Mouse (Mus musculus) heart, embryonic 12.5 days (tissue): ENCODE data around the gene Ccdc153. TPM values are rescaled to one million over a fixed set of nuclear protein-coding genes. Genes with fewer than 3 reads are reported as not detected.

ENCODE experiments used
- ATAC-seq: fragments of 200-750 bp; cut with Nextera tagmentation; 2 replicates; pipeline ENCODE4 v1.8.0; 2017; ENCODE audit warnings: moderate TSS enrichment, moderate library complexity; ENCODE audit not compliant: insufficient number of reproducible peaks, low FRiP score
- H3K27ac ChIP-seq: fragments of 300-500 bp; sonication (generic); 2 replicates; pipeline ENCODE4 v1.5.1; 2016; ENCODE audit warnings: mild to moderate bottlenecking, moderate library complexity; ENCODE audit not compliant: poor library complexity, severe bottlenecking
- H3K27me3 ChIP-seq: fragments of 300-500 bp; sonication (generic); replicated peaks from 2 replicates; pipeline ENCODE4 v1.6.1; 2016; ENCODE audit warnings: mild to moderate bottlenecking, moderate library complexity
- H3K36me3 ChIP-seq: fragments of 300-500 bp; sonication (generic); 2 replicates; pipeline ENCODE4 v1.6.1; 2016; ENCODE audit warnings: mild to moderate bottlenecking, moderate library complexity
- H3K4me1 ChIP-seq: fragments of 300-500 bp; sonication (generic); replicated peaks from 2 replicates; pipeline ENCODE4 v1.6.1; 2016; ENCODE audit warnings: mild to moderate bottlenecking
- H3K4me2 ChIP-seq: fragments of 300-500 bp; sonication (generic); 2 replicates; pipeline ENCODE4 v1.6.1; 2016; ENCODE audit warnings: mild to moderate bottlenecking, moderate library complexity
- H3K4me3 ChIP-seq: fragments of 300-500 bp; sonication (generic); 2 replicates; pipeline ENCODE4 v1.5.1; 2016; ENCODE audit warnings: mild to moderate bottlenecking
- H3K9ac ChIP-seq: fragments of 300-500 bp; sonication (generic); 2 replicates; pipeline ENCODE4 v1.6.1; 2016; ENCODE audit warnings: mild to moderate bottlenecking, moderate library complexity
- H3K9me3 ChIP-seq: fragments of 300-500 bp; sonication (generic); replicated peaks from 2 replicates; pipeline ENCODE4 v1.6.1; 2016; ENCODE audit warnings: mild to moderate bottlenecking, moderate library complexity
- WGBS: fragments of 180-500 bp; shearing (Covaris S2); methylation state at CpG from one replicate; pipeline ENCODE4 v1.1.7; 2016; 5-methylcytosine and 5-hydroxymethylcytosine counted together
- polyA plus RNA-seq: library from polyadenylated mRNA; unstranded; fragments of >200 nt; fragmentation: Nextera tagmentation; extraction: Ambion mirVana; gene quantifications from 2 replicates; pipeline ENCODE4 v1.2.1, GENCODE M21; 2016

Ccdc153 gene
- not detected in 2 replicates for polyA plus RNA-seq

- H3K27me3 ChIP-seq: 0 out of 2 replicates have a peak, but pooled peaks cover 6% of the 10 kb centered on the region
- H3K4me3 ChIP-seq: no peak within 1 kb of the TSS
- no peaks in the 10 kb centered on the region for H3K4me1 ChIP-seq
- no peak within 1 kb of the TSS for H3K27ac ChIP-seq
- H3K4me2 ChIP-seq: no peak within 1 kb of the TSS
- H3K9me3 ChIP-seq: no peaks in the 10 kb centered on the region; the same call in 1 of the 2 replicates
- no peaks in the 10 kb centered on the region for H3K36me3 ChIP-seq
- WGBS: 51% methylated on average over 2 of the region's 2 CpGs
- ATAC-seq: no peak
- no peak within 1 kb of the TSS for H3K9ac ChIP-seq
Measured at GRCm38 (mm10) chr9:44240399-44240798, at the start of gene Ccdc153. TSS of gene Ccdc153 (plus strand) at chr9:44240676.

GRCm38 (mm10) chr9:44191166-44191565 lies 49.3 kb upstream of the Ccdc153 start:
- Histone ChIP-seq H3K4me3 (no peak overlapping the region), H3K27me3 (no peaks in the 10 kb centered on the region), H3K9me3 (no peaks in the 10 kb centered on the region), H3K36me3 (peaks cover 3% of the 10 kb centered on the region), H3K27ac (no peak overlapping the region), H3K4me2 (no peak overlapping the region), H3K9ac (no peak overlapping the region), H3K4me1 (peaks cover 29% of the 10 kb centered on the region)
- no peak for ATAC-seq
- WGBS: 84% methylated on average over 3 of the region's 3 CpGs

GRCm38 (mm10) chr9:44192312-44192711 lies 48.2 kb upstream of the Ccdc153 start:
- no peak overlapping the region for H3K9ac ChIP-seq
- H3K27me3 ChIP-seq: no peaks in the 10 kb centered on the region
- no peak overlapping the region for H3K4me3 ChIP-seq
- no peak for ATAC-seq
- peaks cover 29% of the 10 kb centered on the region for H3K4me1 ChIP-seq
- no peak overlapping the region for H3K27ac ChIP-seq
- WGBS: 72% methylated on average over 3 of the region's 3 CpGs
- no peaks in the 10 kb centered on the region for H3K9me3 ChIP-seq
- peaks cover 3% of the 10 kb centered on the region for H3K36me3 ChIP-seq
- no peak overlapping the region for H3K4me2 ChIP-seq

GRCm38 (mm10) chr9:44192794-44193193 lies 47.7 kb upstream of the Ccdc153 start:
- H3K9me3 ChIP-seq: no peaks in the 10 kb centered on the region
- no peak for ATAC-seq
- WGBS: 92% methylated on average over 5 of the region's 5 CpGs

GRCm38 (mm10) chr9:44194000-44194399 lies 46.5 kb upstream of the Ccdc153 start:
- no peaks in the 10 kb centered on the region for H3K27me3 ChIP-seq
- H3K4me1 ChIP-seq: peaks cover 18% of the 10 kb centered on the region
- H3K9ac ChIP-seq: no peak overlapping the region
- no peak for ATAC-seq
- peaks cover 17% of the 10 kb centered on the region for H3K36me3 ChIP-seq
- H3K4me3 ChIP-seq: no peak overlapping the region
- 0 out of 2 replicates have a peak overlapping the region, but pooled peaks have one; percentile 10 for H3K4me2 ChIP-seq
- 2% methylated on average over 1 of the region's 1 CpGs for whole genome bisulfite sequencing
- no peaks in the 10 kb centered on the region for H3K9me3 ChIP-seq
- peak overlapping the region; percentile 75 for H3K27ac ChIP-seq

More at GRCm38 (mm10) chr9:44192794-44193193, 47.7 kb upstream of the Ccdc153 start:
- no peaks in the 10 kb centered on the region for H3K27me3 ChIP-seq
- H3K4me2 ChIP-seq: no peak overlapping the region
- H3K27ac ChIP-seq: no peak overlapping the region
- peaks cover 8% of the 10 kb centered on the region for H3K36me3 ChIP-seq
- H3K9ac ChIP-seq: no peak overlapping the region
- no peak overlapping the region for H3K4me3 ChIP-seq
- peaks cover 24% of the 10 kb centered on the region for H3K4me1 ChIP-seq

- Histone ChIP-seq H3K4me2 (no peak overlapping the region), H3K4me3 (no peak overlapping the region), H3K4me1 (peaks cover 18% of the 10 kb centered on the region), H3K27me3 (no peaks in the 10 kb centered on the region), H3K36me3 (peaks cover 30% of the 10 kb centered on the region), H3K27ac (no peak overlapping the region), H3K9ac (no peak overlapping the region), H3K9me3 (no peaks in the 10 kb centered on the region)
- no peak for ATAC-seq
- 87% methylated on average over 4 of the region's 4 CpGs for WGBS
Measured at GRCm38 (mm10) chr9:44196354-44196753, 44.1 kb upstream of the Ccdc153 start.

- WGBS: 92% methylated on average over 3 of the region's 3 CpGs
- no peak overlapping the region for H3K27ac ChIP-seq
- H3K4me3 ChIP-seq: no peak overlapping the region
- peaks cover 34% of the 10 kb centered on the region for H3K36me3 ChIP-seq
- H3K4me1 ChIP-seq: peaks cover 6% of the 10 kb centered on the region
- no peak for ATAC-seq
- no peaks in the 10 kb centered on the region for H3K27me3 ChIP-seq
- no peak overlapping the region for H3K4me2 ChIP-seq
- H3K9ac ChIP-seq: no peak overlapping the region
- no peaks in the 10 kb centered on the region for H3K9me3 ChIP-seq
Measured at GRCm38 (mm10) chr9:44199166-44199565, 41.3 kb upstream of the Ccdc153 start.

- Histone ChIP-seq H3K4me1 (peaks cover 1% of the 10 kb centered on the region), H3K4me2 (no peak overlapping the region), H3K27me3 (no peaks in the 10 kb centered on the region), H3K27ac (no peak overlapping the region), H3K9me3 (no peaks in the 10 kb centered on the region), H3K36me3 (peaks cover 34% of the 10 kb centered on the region), H3K4me3 (no peak overlapping the region), H3K9ac (no peak overlapping the region)
- no peak for ATAC-seq
Measured at GRCm38 (mm10) chr9:44199580-44199979, 40.9 kb upstream of the Ccdc153 start.

- Histone ChIP-seq H3K27me3 (no peaks in the 10 kb centered on the region), H3K4me3 (no peak overlapping the region), H3K4me1 (no peaks in the 10 kb centered on the region), H3K27ac (no peak overlapping the region), H3K9ac (no peak overlapping the region), H3K9me3 (no peaks in the 10 kb centered on the region; the same call in 1 of the 2 replicates), H3K36me3 (peaks cover 34% of the 10 kb centered on the region), H3K4me2 (no peak overlapping the region)
- ATAC-seq: no peak
- WGBS: 58% methylated on average over 3 of the region's 3 CpGs
Measured at GRCm38 (mm10) chr9:44200458-44200857, 40.0 kb upstream of the Ccdc153 start.

GRCm38 (mm10) chr9:44207840-44208239 lies 32.6 kb upstream of the Ccdc153 start:
- Histone ChIP-seq H3K9ac (no peak overlapping the region), H3K36me3 (peaks cover 14% of the 10 kb centered on the region), H3K4me3 (no peak overlapping the region), H3K27ac (no peak overlapping the region), H3K4me1 (0 out of 2 replicates have a peak, but pooled peaks cover 3% of the 10 kb centered on the region), H3K27me3 (no peaks in the 10 kb centered on the region), H3K4me2 (no peak overlapping the region), H3K9me3 (peaks cover 5% of the 10 kb centered on the region)
- no peak for ATAC-seq
- WGBS: 92% methylated on average over 2 of the region's 2 CpGs

- peaks cover 5% of the 10 kb centered on the region for H3K9me3 ChIP-seq
- no peak overlapping the region for H3K9ac ChIP-seq
- no peaks in the 10 kb centered on the region for H3K27me3 ChIP-seq
- 0 out of 2 replicates have a peak, but pooled peaks cover 3% of the 10 kb centered on the region for H3K4me1 ChIP-seq
- ATAC-seq: no peak
- H3K27ac ChIP-seq: no peak overlapping the region
- no peak overlapping the region for H3K4me3 ChIP-seq
- 86% methylated on average over 4 of the region's 4 CpGs for WGBS
- H3K36me3 ChIP-seq: peaks cover 21% of the 10 kb centered on the region
- no peak overlapping the region for H3K4me2 ChIP-seq
Measured at GRCm38 (mm10) chr9:44209416-44209815, 31.1 kb upstream of the Ccdc153 start.

GRCm38 (mm10) chr9:44212406-44212805 lies 28.1 kb upstream of the Ccdc153 start:
- H3K4me2 ChIP-seq: no peak overlapping the region
- WGBS: 92% methylated on average over 4 of the region's 4 CpGs
- peaks cover 21% of the 10 kb centered on the region for H3K36me3 ChIP-seq
- H3K27me3 ChIP-seq: no peaks in the 10 kb centered on the region
- H3K27ac ChIP-seq: no peak overlapping the region
- no peak for ATAC-seq
- H3K9me3 ChIP-seq: peaks cover 5% of the 10 kb centered on the region
- H3K9ac ChIP-seq: no peak overlapping the region
- 0 out of 2 replicates have a peak, but pooled peaks cover 3% of the 10 kb centered on the region for H3K4me1 ChIP-seq
- H3K4me3 ChIP-seq: no peak overlapping the region
